Mouse (Mus musculus) myocyte (in vitro differentiated cells): ENCODE measurements around the gene Yipf4. TPM values are rescaled to one million over a fixed set of nuclear protein-coding genes. Genes with fewer than 3 reads are reported as not detected.

Experiments
- H3K27me3 ChIP-seq: one replicate; pipeline ENCODE4 v1.6.1; 2011; ENCODE audit not compliant: control insufficient read depth, insufficient read depth, insufficient read length
- H3K36me3 ChIP-seq: one replicate; pipeline ENCODE4 v1.6.1; 2011; ENCODE audit not compliant: control insufficient read depth, insufficient read depth
- H3K4me2 ChIP-seq: one replicate; pipeline ENCODE4 v1.6.1; 2011; ENCODE audit warnings: low read depth, control low read depth
- H3K4me3 ChIP-seq: one replicate; pipeline ENCODE4 v1.5.1; 2011; ENCODE audit warnings: mild to moderate bottlenecking, control low read depth, moderate library complexity
- H3K79me2 ChIP-seq: one replicate; pipeline ENCODE4 v1.6.1; 2011; ENCODE audit not compliant: control insufficient read depth, insufficient read depth
- H3ac ChIP-seq: one replicate; pipeline ENCODE4 v1.6.1; 2011; ENCODE audit not compliant: control insufficient read depth, insufficient read length
- CEBPB ChIP-seq: IDR thresholded peaks from 2 replicates; pipeline ENCODE4 v1.6.1; 2011; ENCODE audit warnings: mild to moderate bottlenecking, moderate library complexity; ENCODE audit not compliant: poor library complexity, insufficient read depth, severe bottlenecking
- E2F4 ChIP-seq: IDR thresholded peaks from one replicate; pipeline ENCODE4 v1.6.1; 2011; ENCODE audit warnings: mild to moderate bottlenecking, control low read depth, moderate library complexity; ENCODE audit not compliant: insufficient read depth
- MAX ChIP-seq: IDR thresholded peaks from one replicate; pipeline ENCODE4 v1.6.1; 2011; ENCODE audit warnings: low read depth, mild to moderate bottlenecking, control low read depth
- MYOD1 ChIP-seq, 3 experiments: IDR thresholded peaks; one replicate each; pipeline ENCODE4 v1.6.1; 2011; ENCODE audit warnings: control low read depth in 2 of 3, low read depth in 2 of 3, mild to moderate bottlenecking in 2 of 3, moderate library complexity in 1 of 3; ENCODE audit not compliant: insufficient read length in 2 of 3, control insufficient read depth in 1 of 3
- MYOG ChIP-seq, 3 experiments: IDR thresholded peaks; one replicate each; pipeline ENCODE4 v1.6.1; 2011; ENCODE audit warnings: control low read depth in 2 of 3, low read depth in 2 of 3, mild to moderate bottlenecking in 2 of 3; ENCODE audit not compliant: insufficient read length in 2 of 3, control insufficient read depth in 1 of 3, insufficient read depth in 1 of 3
- POLR2A ChIP-seq: IDR thresholded peaks from one replicate; pipeline ENCODE4 v1.6.1; 2011; ENCODE audit warnings: low read depth, mild to moderate bottlenecking, control low read depth, moderate library complexity; ENCODE audit not compliant: insufficient read length
- POLR2AphosphoS2 ChIP-seq: IDR thresholded peaks from one replicate; pipeline ENCODE4 v1.6.1; 2011; ENCODE audit warnings: low read depth, control low read depth; ENCODE audit not compliant: insufficient read length
- REST ChIP-seq: IDR thresholded peaks from one replicate; pipeline ENCODE4 v1.6.1; 2011; ENCODE audit warnings: mild to moderate bottlenecking, control low read depth, moderate library complexity; ENCODE audit not compliant: insufficient read depth, insufficient read length
- SRF ChIP-seq: IDR thresholded peaks from one replicate; pipeline ENCODE4 v1.6.1; 2011; ENCODE audit warnings: low read depth; ENCODE audit not compliant: control insufficient read depth, insufficient read length
- TCF12 ChIP-seq: IDR thresholded peaks from one replicate; pipeline ENCODE4 v1.6.1; 2011; ENCODE audit warnings: mild to moderate bottlenecking, control low read depth; ENCODE audit not compliant: poor library complexity, insufficient read depth, severe bottlenecking
- TCF3 ChIP-seq: IDR thresholded peaks from one replicate; pipeline ENCODE4 v1.6.1; 2011; ENCODE audit warnings: low read depth, control low read depth; ENCODE audit not compliant: insufficient read length
- USF1 ChIP-seq: IDR thresholded peaks from one replicate; pipeline ENCODE4 v1.6.1; 2011; ENCODE audit warnings: low read depth, mild to moderate bottlenecking, control low read depth, moderate library complexity
- polyA plus RNA-seq: library from polyadenylated mRNA; unstranded; fragments of >200 nt; fragmentation: generic; extraction: Trizol; gene quantifications from one replicate; pipeline ENCODE4 v1.2.1, GENCODE M21; 2012; ENCODE audit warnings: missing spikeins

Yipf4 gene
- polyA plus RNA-seq, 1 experiment: 20.0 TPM

DNA sequence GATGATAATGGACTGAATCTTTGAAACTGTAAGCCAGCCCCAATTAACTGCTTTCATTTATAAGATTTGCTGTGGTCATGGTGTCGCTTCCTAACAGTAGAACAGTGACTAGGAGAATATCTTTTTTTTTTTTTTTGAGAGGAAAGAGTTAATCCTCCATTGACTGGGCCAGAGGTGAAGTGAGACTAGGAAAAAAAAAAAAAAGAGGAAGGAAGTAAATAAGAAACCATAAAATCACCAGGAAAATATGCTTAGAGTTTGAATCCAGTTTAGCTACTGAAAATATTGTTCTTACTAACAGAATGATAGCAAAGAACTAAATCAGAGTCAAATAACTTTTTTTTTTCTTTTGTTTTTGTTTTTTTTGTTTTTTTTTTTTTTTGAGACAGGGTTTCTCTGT, 34.6 kb upstream of the Yipf4 start:
- H3K4me2 ChIP-seq: no peak overlapping the region
- H3ac ChIP-seq: no peak overlapping the region
- no peaks in the 10 kb centered on the region for H3K27me3 ChIP-seq

DNA sequence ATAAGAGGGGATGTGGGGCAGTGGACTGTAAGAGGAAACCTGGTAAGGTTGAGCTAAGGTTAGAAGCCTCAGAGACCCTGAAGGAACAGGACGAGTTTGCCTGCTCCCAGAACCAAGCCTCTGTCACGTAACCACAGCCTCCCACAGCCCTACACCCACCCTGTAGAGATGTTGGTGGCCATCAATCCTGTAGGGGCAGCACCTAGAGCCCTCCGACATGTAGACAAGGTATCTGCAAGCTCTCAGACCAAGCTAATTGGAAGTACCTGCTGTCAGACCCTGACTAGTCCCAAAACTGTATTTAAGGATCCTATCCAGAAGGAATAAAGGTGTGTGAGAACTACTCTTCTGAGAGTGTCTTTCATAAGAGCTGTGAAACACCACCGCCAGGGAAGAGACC, 33.9 kb upstream of the Yipf4 start:
- no peaks in the 10 kb centered on the region for H3K27me3 ChIP-seq
- no peak for TF ChIP-seq E2F4
- TF ChIP-seq REST: no peak
- TF ChIP-seq MYOD1 (IDR thresholded peaks at IDR 0.05; ENCODE audit: control insufficient read depth in 1 of 3, insufficient read length in 2 of 3, low read depth in 2 of 3): no peak
- TF ChIP-seq TCF12: no peak
- no peak for TF ChIP-seq POLR2A
- TF ChIP-seq USF1: no peak
- TF ChIP-seq SRF: no peak
- no peak overlapping the region for H3ac ChIP-seq
- H3K79me2 ChIP-seq: no peaks in the 10 kb centered on the region
- no peak overlapping the region for H3K4me2 ChIP-seq
- no peak overlapping the region for H3K4me3 ChIP-seq
- H3K36me3 ChIP-seq: no peaks in the 10 kb centered on the region

More for the DNA sequence above, 34.6 kb upstream of the Yipf4 start:
- TF ChIP-seq MYOD1 (IDR thresholded peaks at IDR 0.05; ENCODE audit: control insufficient read depth in 1 of 3, insufficient read length in 2 of 3, low read depth in 2 of 3): no peak
- no peak for TF ChIP-seq POLR2AphosphoS2
- TF ChIP-seq REST: no peak
- TF ChIP-seq SRF: no peak
- no peak for TF ChIP-seq CEBPB
- no peak for TF ChIP-seq TCF12
- TF ChIP-seq MAX: no peak
- TF ChIP-seq USF1: no peak
- TF ChIP-seq MYOG (IDR thresholded peaks at IDR 0.05; ENCODE audit: control insufficient read depth in 1 of 3, insufficient read depth in 1 of 3, insufficient read length in 2 of 3, low read depth in 2 of 3): no peak
- no peak for TF ChIP-seq POLR2A
- TF ChIP-seq E2F4: no peak
- no peak for TF ChIP-seq TCF3
- no peaks in the 10 kb centered on the region for H3K36me3 ChIP-seq
- no peak overlapping the region for H3K4me3 ChIP-seq
- no peaks in the 10 kb centered on the region for H3K79me2 ChIP-seq

DNA sequence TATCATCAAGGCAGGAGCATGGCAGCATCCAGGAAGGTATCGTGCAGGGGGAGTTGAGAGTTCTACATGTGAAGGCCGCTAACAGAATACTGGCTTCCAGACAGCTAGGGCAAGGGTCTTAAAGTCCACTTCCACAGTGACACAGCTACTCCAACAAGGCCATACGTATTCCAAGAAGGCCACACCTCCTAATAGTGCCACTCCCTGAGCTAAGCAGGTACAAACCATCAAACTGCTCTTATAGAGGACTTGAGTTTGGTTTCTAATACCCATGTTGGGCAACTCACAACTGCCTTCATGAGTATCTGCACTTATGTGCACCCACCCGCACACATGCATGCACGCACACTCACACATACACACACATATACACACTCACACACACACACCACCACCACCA, 32.5 kb upstream of the Yipf4 start:
- no peaks in the 10 kb centered on the region for H3K27me3 ChIP-seq
- no peak overlapping the region for H3K4me2 ChIP-seq
- no peak overlapping the region for H3ac ChIP-seq
- no peak for TF ChIP-seq MYOD1 (IDR thresholded peaks at IDR 0.05; ENCODE audit: control insufficient read depth in 1 of 3, insufficient read length in 2 of 3, low read depth in 2 of 3)
- no peak for TF ChIP-seq TCF12
- TF ChIP-seq E2F4: no peak
- no peak for TF ChIP-seq USF1
- no peak for TF ChIP-seq REST
- no peak for TF ChIP-seq CEBPB
- no peak for TF ChIP-seq SRF
- no peak for TF ChIP-seq POLR2AphosphoS2
- no peak for TF ChIP-seq MAX
- TF ChIP-seq MYOG (IDR thresholded peaks at IDR 0.05; ENCODE audit: control insufficient read depth in 1 of 3, insufficient read depth in 1 of 3, insufficient read length in 2 of 3, low read depth in 2 of 3): no peak
- no peak for TF ChIP-seq TCF3
- TF ChIP-seq POLR2A: no peak
- H3K36me3 ChIP-seq: no peaks in the 10 kb centered on the region
- no peak overlapping the region for H3K4me3 ChIP-seq
- no peaks in the 10 kb centered on the region for H3K79me2 ChIP-seq

DNA sequence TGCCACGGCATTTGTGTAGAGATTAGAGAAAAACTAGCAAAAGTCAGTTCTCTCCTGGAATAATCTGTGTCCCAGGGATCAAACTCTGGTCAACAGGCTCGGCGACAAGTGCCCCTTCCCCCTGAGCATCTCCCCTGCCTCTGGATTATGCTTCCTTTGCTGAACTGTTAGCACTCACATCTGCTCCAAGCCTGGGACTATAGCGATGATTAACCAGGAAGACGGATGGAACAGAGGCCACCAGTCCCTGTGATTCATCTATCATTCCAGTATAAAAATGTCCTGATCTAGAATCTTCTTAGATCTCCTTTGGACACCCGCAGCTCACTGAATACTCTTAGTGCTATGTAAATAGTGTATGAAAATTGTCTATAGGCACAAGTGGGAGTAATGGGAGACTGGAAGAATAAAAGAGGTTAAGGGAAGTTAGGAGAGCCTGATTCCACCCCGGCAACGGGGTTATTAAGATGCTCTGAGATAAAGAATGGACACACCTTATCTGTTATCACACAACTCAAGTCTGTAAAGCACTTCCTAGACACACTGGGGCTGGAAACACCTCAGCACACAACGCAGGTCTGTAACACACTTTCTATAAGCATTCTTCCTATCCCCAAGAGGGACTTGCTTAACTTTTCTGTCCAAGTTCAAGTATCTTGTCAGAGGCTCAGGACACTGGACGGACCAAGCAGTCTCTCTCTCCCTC, 31.2 kb upstream of the Yipf4 start:
- TF ChIP-seq SRF (no peak), MYOG (IDR thresholded peaks at IDR 0.05; ENCODE audit: control insufficient read depth in 1 of 3, insufficient read depth in 1 of 3, insufficient read length in 2 of 3, low read depth in 2 of 3) (no peak), E2F4 (no peak), MYOD1 (IDR thresholded peaks at IDR 0.05; ENCODE audit: control insufficient read depth in 1 of 3, insufficient read length in 2 of 3, low read depth in 2 of 3) (no peak), TCF12 (no peak), REST (no peak), POLR2AphosphoS2 (no peak), TCF3 (no peak), POLR2A (no peak), USF1 (no peak), CEBPB (no peak), MAX (no peak)
- Histone ChIP-seq H3K4me3 (no peak overlapping the region), H3ac (no peak overlapping the region), H3K36me3 (no peaks in the 10 kb centered on the region), H3K79me2 (no peaks in the 10 kb centered on the region), H3K4me2 (no peak overlapping the region), H3K27me3 (no peaks in the 10 kb centered on the region)

DNA sequence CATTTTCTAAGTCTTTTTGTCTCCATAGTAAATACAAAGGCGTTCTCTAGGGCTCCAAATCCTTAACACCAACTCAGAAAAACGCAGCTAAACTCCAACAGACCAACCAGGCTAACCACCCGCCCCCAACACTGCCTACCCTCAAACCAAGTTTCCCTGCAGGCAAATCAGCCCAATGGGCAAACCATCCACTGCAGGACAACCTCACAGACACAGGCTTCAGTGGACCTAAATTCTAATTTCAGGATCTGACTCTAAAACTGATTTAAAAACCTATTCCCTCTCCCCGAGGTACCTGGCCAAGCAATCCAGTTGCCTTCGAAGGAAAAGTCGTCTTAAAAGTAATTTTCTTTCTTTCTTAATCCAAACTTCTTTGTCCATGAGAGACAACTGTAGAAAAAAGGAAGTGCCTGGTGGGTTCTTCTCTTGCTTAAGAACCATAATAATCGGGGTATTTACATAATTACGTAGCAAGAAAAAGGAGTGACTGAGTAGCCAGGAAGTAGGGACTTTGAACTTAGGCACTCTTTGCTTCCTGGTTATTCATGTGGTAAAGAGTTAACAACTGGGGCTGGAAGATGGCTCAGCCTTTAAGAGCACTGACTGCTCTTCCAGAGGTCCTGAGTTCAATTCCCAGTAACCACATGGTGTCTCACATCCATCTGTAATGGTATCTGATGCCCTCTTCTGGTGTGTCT, 30.4 kb upstream of the Yipf4 start, which contains the start of gene Nlrc4:
Gene Nlrc4, minus strand, starts transcription at position 432 of the 698 bp plus-strand sequence.
- TF ChIP-seq SRF (no peak), MAX (no peak), MYOD1 (IDR thresholded peaks at IDR 0.05; ENCODE audit: control insufficient read depth in 1 of 3, insufficient read length in 2 of 3, low read depth in 2 of 3) (no peak), TCF3 (no peak), TCF12 (no peak), E2F4 (no peak), POLR2AphosphoS2 (no peak), MYOG (IDR thresholded peaks at IDR 0.05; ENCODE audit: control insufficient read depth in 1 of 3, insufficient read depth in 1 of 3, insufficient read length in 2 of 3, low read depth in 2 of 3) (no peak), CEBPB (no peak), POLR2A (no peak), USF1 (no peak), REST (no peak)
- H3K36me3 ChIP-seq: no peaks in the 10 kb centered on the region
- no peak within 1 kb of the TSS for H3K4me2 ChIP-seq
- H3ac ChIP-seq: no peak within 1 kb of the TSS
- no peaks in the 10 kb centered on the region for H3K27me3 ChIP-seq
- no peaks in the 10 kb centered on the region for H3K79me2 ChIP-seq
- no peak within 1 kb of the TSS for H3K4me3 ChIP-seq
